Mouse (Mus musculus) liver, postnatal 0 days (tissue): ENCODE results near the gene Gls2. TPM values are rescaled to one million over a fixed set of nuclear protein-coding genes. Genes with fewer than 3 reads are reported as not detected.

Experiments
- ATAC-seq: fragments of 200-750 bp; cut with Nextera tagmentation; 2 replicates; pipeline ENCODE4 v1.8.0; 2017; ENCODE audit warnings: mild to moderate bottlenecking, moderate library complexity
- DNase-seq: peaks from one replicate; pipeline ENCODE4 v3.0.0-alpha.2; 2016
- H3K27ac ChIP-seq: fragments of 300-500 bp; sonication (generic); 2 replicates; pipeline ENCODE4 v1.5.1; 2014; ENCODE audit warnings: antibody characterized with exemption, moderate library complexity, mild to moderate bottlenecking, low read depth
- H3K27me3 ChIP-seq: fragments of 300-500 bp; sonication (generic); 2 replicates; pipeline ENCODE4 v1.6.1; 2014; ENCODE audit warnings: low read length, control low read depth, mixed read lengths; ENCODE audit not compliant: insufficient read depth
- H3K36me3 ChIP-seq: fragments of 300-500 bp; sonication (generic); replicated peaks from 2 replicates; pipeline ENCODE4 v1.6.1; 2014; ENCODE audit warnings: mild to moderate bottlenecking, control low read depth, low read length, moderate library complexity, mixed read lengths; ENCODE audit not compliant: insufficient read depth
- H3K4me1 ChIP-seq: fragments of 300-500 bp; sonication (generic); 2 replicates; pipeline ENCODE4 v1.6.1; 2014; ENCODE audit warnings: antibody characterized with exemption, mild to moderate bottlenecking, control low read depth; ENCODE audit not compliant: insufficient read depth
- H3K4me2 ChIP-seq: fragments of 300-500 bp; sonication (generic); 2 replicates; pipeline ENCODE4 v1.6.1; 2014; ENCODE audit warnings: low read depth, mild to moderate bottlenecking, low read length, moderate library complexity, mixed read lengths
- H3K4me3 ChIP-seq: fragments of 300-500 bp; sonication (generic); 2 replicates; pipeline ENCODE4 v1.5.1; 2014; ENCODE audit warnings: low read depth, low read length
- H3K9ac ChIP-seq: fragments of 300-500 bp; sonication (generic); replicated peaks from 2 replicates; pipeline ENCODE4 v1.6.1; 2014; ENCODE audit warnings: mild to moderate bottlenecking, moderate library complexity
- H3K9me3 ChIP-seq: fragments of 300-500 bp; sonication (generic); 2 replicates; pipeline ENCODE4 v1.6.1; 2016; ENCODE audit warnings: mild to moderate bottlenecking, control low read depth, low read length, mixed read lengths
- CTCF ChIP-seq: sonication (generic); IDR thresholded peaks from 2 replicates; pipeline ENCODE4 v1.5.1; 2016; ENCODE audit warnings: antibody characterized with exemption, low read depth
- EP300 ChIP-seq: IDR thresholded peaks from 2 replicates; pipeline ENCODE4 v1.6.1; 2016; ENCODE audit warnings: antibody characterized with exemption, low read depth, mild to moderate bottlenecking
- WGBS: fragments of 180-500 bp; shearing (Covaris S2); extraction: QIAGEN DNeasy Blood & Tissue Kit; methylation state at CpG from one replicate; pipeline ENCODE4 v1.1.7; 2014; ENCODE audit not compliant: insufficient replicate concordance; 5-methylcytosine and 5-hydroxymethylcytosine counted together
- polyA plus RNA-seq: library from polyadenylated mRNA; unstranded; fragments of >200 nt; fragmentation: Nextera tagmentation; extraction: Ambion mirVana; gene quantifications from 2 replicates; pipeline ENCODE4 v1.2.1, GENCODE M21; 2015

The Gls2 gene
- polyA plus RNA-seq, 1 experiment from 2014 or later = 48.8 TPM

- Histone ChIP-seq H3K9ac (no peak overlapping the region), H3K9me3 (no peaks in the 10 kb centered on the region), H3K4me1 (no peaks in the 10 kb centered on the region), H3K27ac (no peak overlapping the region), H3K4me3 (no peak overlapping the region), H3K36me3 (peaks cover 62% of the 10 kb centered on the region), H3K4me2 (no peak overlapping the region), H3K27me3 (no peaks in the 10 kb centered on the region)
- 85% methylated on average over 13 of the region's 13 CpGs for WGBS
- ATAC-seq = no peak
- TF ChIP-seq EP300 (no peak), CTCF (no peak)
- no peak for DNase-seq
These were observed 56.3 kb downstream of the Gls2 start for GRCm38 (mm10) chr10:128250565-128250964.

- Histone ChIP-seq H3K9me3 (no peaks in the 10 kb centered on the region), H3K36me3 (peaks cover 36% of the 10 kb centered on the region), H3K27ac (peak within 1 kb of the TSS; percentile 80), H3K9ac (no peak within 1 kb of the TSS), H3K4me2 (peak within 1 kb of the TSS; percentile 34; the same call in 1 of the 2 replicates), H3K4me3 (no peak within 1 kb of the TSS), H3K4me1 (peaks cover under 1% of the 10 kb centered on the region; the same call in 1 of the 2 replicates), H3K27me3 (no peaks in the 10 kb centered on the region)
- DNase-seq = peak; percentile 53
- TF ChIP-seq EP300 = peak; percentile 57
- no peak for TF ChIP-seq CTCF
- 69% methylated on average over 4 of the region's 4 CpGs for WGBS
- ATAC-seq = peak; percentile 90
These were observed 59.5 kb downstream of the Gls2 start, which contains the start of gene Apon for GRCm38 (mm10) chr10:128253677-128254255. Apon (plus strand) TSS chr10:128254096.

GRCm38 (mm10) chr10:128255925-128256324 lies 61.7 kb downstream of the Gls2 start:
- TF ChIP-seq EP300 = no peak

GRCm38 (mm10) chr10:128256328-128256727 lies 62.1 kb downstream of the Gls2 start:
- peaks cover 12% of the 10 kb centered on the region for H3K4me1 ChIP-seq
- no peak overlapping the region for H3K9ac ChIP-seq
- H3K27ac ChIP-seq = no peak overlapping the region
- no peak overlapping the region for H3K4me2 ChIP-seq
- ATAC-seq (no peak), DNase-seq (no peak)
- no peak overlapping the region for H3K4me3 ChIP-seq
- TF ChIP-seq CTCF (no peak), EP300 (no peak)
- H3K36me3 ChIP-seq = peaks cover 13% of the 10 kb centered on the region
- H3K9me3 ChIP-seq = no peaks in the 10 kb centered on the region
- WGBS = 83% methylated on average over 8 of the region's 8 CpGs
- H3K27me3 ChIP-seq = no peaks in the 10 kb centered on the region

More at GRCm38 (mm10) chr10:128255925-128256324, 61.7 kb downstream of the Gls2 start:
- peaks cover 17% of the 10 kb centered on the region for H3K36me3 ChIP-seq
- no peak overlapping the region for H3K9ac ChIP-seq
- H3K27ac ChIP-seq = no peak overlapping the region
- H3K9me3 ChIP-seq = no peaks in the 10 kb centered on the region
- DNase-seq = no peak
- WGBS = 87% methylated on average over 8 of the region's 8 CpGs
- H3K4me1 ChIP-seq = peaks cover 12% of the 10 kb centered on the region
- H3K4me3 ChIP-seq = no peak overlapping the region
- H3K4me2 ChIP-seq = no peak overlapping the region
- H3K27me3 ChIP-seq = no peaks in the 10 kb centered on the region
- no peak for ATAC-seq

- peaks cover 12% of the 10 kb centered on the region for H3K4me1 ChIP-seq
- H3K27ac ChIP-seq = peak overlapping the region; percentile 71
- no peaks in the 10 kb centered on the region for H3K27me3 ChIP-seq
- DNase-seq (peak; percentile 46), ATAC-seq (peak; percentile 35)
- H3K9me3 ChIP-seq = no peaks in the 10 kb centered on the region
- H3K9ac ChIP-seq = no peak overlapping the region
- H3K4me2 ChIP-seq = no peak overlapping the region
- TF ChIP-seq EP300 (no peak), CTCF (no peak)
- H3K36me3 ChIP-seq = no peaks in the 10 kb centered on the region
- no peak overlapping the region for H3K4me3 ChIP-seq
- 13% methylated on average over 4 of the region's 4 CpGs for WGBS
These were observed 64.7 kb downstream of the Gls2 start for GRCm38 (mm10) chr10:128258953-128259352.

Other genes starting within 250 kb of the Gls2 start
- gene Hsd17b6, start 186.8 kb upstream of the Gls2 start, polyA plus RNA-seq = 29.5 and 32.4 TPM in 2 replicates
- gene Prim1, start 179.3 kb upstream of the Gls2 start, polyA plus RNA-seq = 26.2 and 29.1 TPM in 2 replicates
- 384 and 394 TPM in 2 replicates for gene Naca, start 158.9 kb upstream of the Gls2 start, polyA plus RNA-seq
- 193 and 194 TPM in 2 replicates for gene Ptges3, start 135.5 kb upstream of the Gls2 start, polyA plus RNA-seq
- 1,808 and 1,865 TPM in 2 replicates for gene Atp5b, start 111.2 kb upstream of the Gls2 start, polyA plus RNA-seq
- gene Baz2a, start 102.9 kb upstream of the Gls2 start, polyA plus RNA-seq = 4.3 and 5.4 TPM in 2 replicates
- 4.5 TPM in 2 replicates for gene Rbms2, start 14.2 kb upstream of the Gls2 start, polyA plus RNA-seq
- 54.0 and 61.1 TPM in 2 replicates for gene Spryd4, start 17.4 kb downstream of the Gls2 start, polyA plus RNA-seq
- gene Mip, start 31.4 kb downstream of the Gls2 start, polyA plus RNA-seq = not detected in 2 replicates
- gene Timeless, start 37.6 kb downstream of the Gls2 start, polyA plus RNA-seq = 15.1 and 18.5 TPM in 2 replicates
- 41.8 and 42.4 TPM in 2 replicates for gene Apon, start 59.6 kb downstream of the Gls2 start, polyA plus RNA-seq
- 1,289 and 1,338 TPM in 2 replicates for gene Apof, start 74.2 kb downstream of the Gls2 start, polyA plus RNA-seq
- gene Stat2, start 76.1 kb downstream of the Gls2 start, polyA plus RNA-seq = 11.3 and 12.1 TPM in 2 replicates
- not detected in 2 replicates for gene Il23a, start 104.3 kb downstream of the Gls2 start, polyA plus RNA-seq
- 9.2 and 10.2 TPM in 2 replicates for gene Pan2, start 108.9 kb downstream of the Gls2 start, polyA plus RNA-seq
- 110 and 121 TPM in 2 replicates for gene Cnpy2, start 128.0 kb downstream of the Gls2 start, polyA plus RNA-seq
- gene Cs, start 143.3 kb downstream of the Gls2 start, polyA plus RNA-seq = 45.3 and 51.4 TPM in 2 replicates
- gene Coq10a, start 174.5 kb downstream of the Gls2 start, polyA plus RNA-seq = 8.5 and 11.2 TPM in 2 replicates
- gene Ankrd52, start 182.7 kb downstream of the Gls2 start, polyA plus RNA-seq = 2.0 and 2.7 TPM in 2 replicates
- 59.0 and 64.1 TPM in 2 replicates for gene Slc39a5, start 206.8 kb downstream of the Gls2 start, polyA plus RNA-seq
- 33.7 and 33.8 TPM in 2 replicates for gene Nabp2, start 217.0 kb downstream of the Gls2 start, polyA plus RNA-seq
- gene Rnf41, start 217.2 kb downstream of the Gls2 start, polyA plus RNA-seq = 7.2 and 7.3 TPM in 2 replicates